Mouse (Mus musculus): Measurements from ENCODE around the gene Fto. TPM values are rescaled to one million over a fixed set of nuclear protein-coding genes. Genes with fewer than 3 reads are reported as not detected.
A peak's percentile ranks its signal among the peaks of the same experiment; 100 is the strongest.

Fto gene
- total RNA-seq, 2 experiments from 2014 or later = 62.9 to 68.3 TPM

GRCm38 (mm10) chr8:91541229-91541628 is 227.9 kb downstream of the Fto start:
- DNase-seq = no peak
- intact Hi-C loops (cut with DNase I) = no loop called here

- no peak for DNase-seq
- intact Hi-C loops (cut with DNase I) = no loop called here
Measured at GRCm38 (mm10) chr8:91545561-91545960, 232.2 kb downstream of the Fto start.

- no peak for DNase-seq
- intact Hi-C loops (cut with DNase I) = no loop called here
Measured at GRCm38 (mm10) chr8:91546599-91546998, 233.3 kb downstream of the Fto start.

GRCm38 (mm10) chr8:91550131-91550530 is 236.8 kb downstream of the Fto start:
- intact Hi-C loops (cut with DNase I) = loop anchor here (5.0 kb wide), 1 partner anchor 77 kb away; no protein-coding TSS in a partner anchor
- no peak for DNase-seq

- peak in 1 of 2 experiments; percentile 25 for DNase-seq
- intact Hi-C loops (cut with DNase I) = loop anchor here (5.0 kb wide), 1 partner anchor 76 kb away; no protein-coding TSS in a partner anchor
Measured at GRCm38 (mm10) chr8:91551166-91551765, 237.9 kb downstream of the Fto start.

- intact Hi-C loops (cut with DNase I) = loop anchor here (5.0 kb wide), 1 partner anchor 75 kb away; no protein-coding TSS in a partner anchor
Measured at GRCm38 (mm10) chr8:91551775-91552538, 238.6 kb downstream of the Fto start.

GRCm38 (mm10) chr8:91552635-91553034 is 239.3 kb downstream of the Fto start:
- intact Hi-C loops (cut with DNase I) = loop anchor here (5.0 kb wide), 1 partner anchor 75 kb away; no protein-coding TSS in a partner anchor
- no peak for DNase-seq

More at GRCm38 (mm10) chr8:91551775-91552538, 238.6 kb downstream of the Fto start:
- DNase-seq = peak; percentile 43 to 47

GRCm38 (mm10) chr8:91553387-91553786 is 240.1 kb downstream of the Fto start:
- intact Hi-C loops (cut with DNase I) = loop anchor here (5.0 kb wide), 1 partner anchor 74 kb away; no protein-coding TSS in a partner anchor
- DNase-seq = no peak

GRCm38 (mm10) chr8:91557041-91557587 is 243.8 kb downstream of the Fto start:
- intact Hi-C loops (cut with DNase I) = no loop called here
- no peak for DNase-seq

GRCm38 (mm10) chr8:91558408-91558807 is 245.1 kb downstream of the Fto start:
- intact Hi-C loops (cut with DNase I) = no loop called here
- DNase-seq = peak in 1 of 2 experiments; percentile 29

GRCm38 (mm10) chr8:91560017-91560591 is 246.8 kb downstream of the Fto start:
- intact Hi-C loops (cut with DNase I) = no loop called here
- DNase-seq = no peak

- no peak for DNase-seq
- intact Hi-C loops (cut with DNase I) = no loop called here
Measured at GRCm38 (mm10) chr8:91561241-91561640, 247.9 kb downstream of the Fto start.

- no peak for DNase-seq
- intact Hi-C loops (cut with DNase I) = no loop called here
Measured at GRCm38 (mm10) chr8:91562600-91562999, 249.3 kb downstream of the Fto start.

- DNase-seq = no peak
- intact Hi-C loops (cut with DNase I) = no loop called here
Measured at GRCm38 (mm10) chr8:91563326-91563725, 250.0 kb downstream of the Fto start.

- no peak for DNase-seq
- intact Hi-C loops (cut with DNase I) = no loop called here
Measured at GRCm38 (mm10) chr8:91565869-91566502, 252.7 kb downstream of the Fto start.

GRCm38 (mm10) chr8:91566503-91566869 is 253.2 kb downstream of the Fto start:
- intact Hi-C loops (cut with DNase I) = no loop called here
- DNase-seq = no peak

- DNase-seq = no peak
- intact Hi-C loops (cut with DNase I) = no loop called here
Measured at GRCm38 (mm10) chr8:91569874-91570273, 256.5 kb downstream of the Fto start.

GRCm38 (mm10) chr8:91570809-91571208 is 257.5 kb downstream of the Fto start:
- DNase-seq = no peak
- intact Hi-C loops (cut with DNase I) = no loop called here

- intact Hi-C loops (cut with DNase I) = no loop called here
- no peak for DNase-seq
Measured at GRCm38 (mm10) chr8:91571978-91572377, 258.7 kb downstream of the Fto start.

GRCm38 (mm10) chr8:91572630-91573029 is 259.3 kb downstream of the Fto start:
- intact Hi-C loops (cut with DNase I) = no loop called here
- DNase-seq = no peak

GRCm38 (mm10) chr8:91575576-91575975 is 262.3 kb downstream of the Fto start:
- intact Hi-C loops (cut with DNase I) = no loop called here
- DNase-seq = no peak

Data from heart, postnatal 36 days (tissue).